Mouse (Mus musculus): ENCODE data around the gene Gm10190.
"Not testable (repeated sequence)": the region's sequence is repeated elsewhere in the genome, so short reads cannot be mapped to it uniquely, and the experiment has no call there.

The Gm10190 gene

GRCm38 (mm10) chr17:80372989-80373725 is at the start of gene Gm10190:
Gene Gm10190 (minus strand): TSS chr17:80373541.
- DNase-seq (ENCODE audit: low read depth, low spot score), result peak; percentile 91

- DNase-seq (ENCODE audit: low read depth, low spot score), result no peak
Observed at GRCm38 (mm10) chr17:80420998-80421397, 47.7 kb upstream of the Gm10190 start.

GRCm38 (mm10) chr17:80418572-80419210 is 45.4 kb upstream of the Gm10190 start:
- DNase-seq (ENCODE audit: low read depth, low spot score), result peak; percentile 3

- DNase-seq (ENCODE audit: low read depth, low spot score), result peak; percentile 5
Observed at GRCm38 (mm10) chr17:80411182-80411581, 37.8 kb upstream of the Gm10190 start.

GRCm38 (mm10) chr17:80398243-80398642 is 24.9 kb upstream of the Gm10190 start:
- no peak for DNase-seq (ENCODE audit: low read depth, low spot score)

GRCm38 (mm10) chr17:80391423-80392403 is 18.4 kb upstream of the Gm10190 start:
- peak; percentile 56 for DNase-seq (ENCODE audit: low read depth, low spot score)

- no peak for DNase-seq (ENCODE audit: low read depth, low spot score)
Observed at GRCm38 (mm10) chr17:80390024-80390423, 16.7 kb upstream of the Gm10190 start.

- no peak for DNase-seq (ENCODE audit: low read depth, low spot score)
Observed at GRCm38 (mm10) chr17:80385671-80386070, 12.3 kb upstream of the Gm10190 start.

GRCm38 (mm10) chr17:80378386-80378785 is 5.0 kb upstream of the Gm10190 start:
- not testable (repeated sequence) for DNase-seq (ENCODE audit: low read depth, low spot score)

- DNase-seq (ENCODE audit: low read depth, low spot score), result no peak
Observed at GRCm38 (mm10) chr17:80373726-80374096, 370 bp upstream of the Gm10190 start.

GRCm38 (mm10) chr17:80368606-80369005 is 4.7 kb downstream of the Gm10190 start:
- DNase-seq (ENCODE audit: low read depth, low spot score), result no peak

GRCm38 (mm10) chr17:80367276-80367675 is 6.1 kb downstream of the Gm10190 start:
- DNase-seq (ENCODE audit: low read depth, low spot score), result no peak

GRCm38 (mm10) chr17:80360245-80360644 is 13.1 kb downstream of the Gm10190 start:
- DNase-seq (ENCODE audit: low read depth, low spot score), result no peak

- no peak for DNase-seq (ENCODE audit: low read depth, low spot score)
Observed at GRCm38 (mm10) chr17:80347234-80347633, 26.1 kb downstream of the Gm10190 start.

GRCm38 (mm10) chr17:80346591-80347125 is 26.7 kb downstream of the Gm10190 start:
- DNase-seq (ENCODE audit: low read depth, low spot score), result no peak

GRCm38 (mm10) chr17:80345277-80345676 is 28.1 kb downstream of the Gm10190 start:
- DNase-seq (ENCODE audit: low read depth, low spot score), result peak; percentile 57

GRCm38 (mm10) chr17:80332386-80332785 is 41.0 kb downstream of the Gm10190 start:
- peak; percentile 11 for DNase-seq (ENCODE audit: low read depth, low spot score)

GRCm38 (mm10) chr17:80326431-80326830 is 46.9 kb downstream of the Gm10190 start:
- no peak for DNase-seq (ENCODE audit: low read depth, low spot score)

- no peak for DNase-seq (ENCODE audit: low read depth, low spot score)
Observed at GRCm38 (mm10) chr17:80325456-80325855, 47.9 kb downstream of the Gm10190 start.

GRCm38 (mm10) chr17:80324521-80324920 is 48.8 kb downstream of the Gm10190 start:
- no peak for DNase-seq (ENCODE audit: low read depth, low spot score)

- no peak for DNase-seq (ENCODE audit: low read depth, low spot score)
Observed at GRCm38 (mm10) chr17:80323658-80324057, 49.7 kb downstream of the Gm10190 start.
